Mouse (Mus musculus) natural killer cell, adult 2 months (primary cell): ENCODE measurements around the gene Lck.

Experiments used
- DNase-seq, 2 experiments: peaks; one replicate each; pipeline ENCODE4 v3.0.0; 2022; ENCODE audit warnings: low spot score in 2 of 2

Gene Lck

GRCm38 (mm10) chr4:129585773-129586172 lies 12.3 kb upstream of the Lck start:
- DNase-seq: no peak

DNA sequence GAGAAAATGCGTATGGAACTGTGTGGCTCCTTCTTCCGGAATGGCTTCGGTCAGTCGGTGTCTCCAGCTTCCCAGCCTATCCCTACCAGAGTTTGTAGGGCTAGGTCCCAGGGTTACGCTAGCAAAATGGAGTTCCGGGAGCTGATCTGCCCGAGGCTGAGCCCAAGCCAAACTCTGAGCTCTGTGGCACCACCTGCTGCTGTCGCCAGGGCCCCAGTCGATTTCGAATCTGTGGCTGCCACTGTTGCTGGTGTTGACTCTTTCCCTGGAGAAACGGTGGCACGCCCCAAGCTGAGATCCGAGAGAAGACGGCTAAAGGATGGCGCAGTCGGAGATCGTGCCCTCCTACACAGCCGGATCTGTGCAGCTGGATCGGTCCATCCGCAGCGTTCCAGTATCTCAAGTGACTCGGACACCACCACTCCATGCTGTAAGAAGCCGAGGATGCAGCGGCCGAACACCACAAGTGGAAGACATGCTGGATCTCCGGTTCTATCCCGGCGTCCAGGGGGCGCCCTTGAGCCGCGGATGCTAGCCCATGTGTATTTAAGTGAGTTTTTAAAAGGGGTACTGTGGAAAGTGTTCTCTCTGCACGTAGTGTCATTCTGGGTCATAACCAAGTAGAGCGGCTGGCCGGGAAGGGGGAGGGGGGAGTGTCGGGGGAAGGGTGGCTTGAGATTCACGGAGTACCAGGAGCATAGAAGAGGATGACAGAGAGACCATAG lies 11.6 kb upstream of the Lck start:
- DNase-seq: peak; percentile 77 to 89

GRCm38 (mm10) chr4:129584370-129584769 lies 10.9 kb upstream of the Lck start:
- DNase-seq: no peak

GRCm38 (mm10) chr4:129582251-129582650 lies 8.8 kb upstream of the Lck start:
- DNase-seq: no peak

DNA sequence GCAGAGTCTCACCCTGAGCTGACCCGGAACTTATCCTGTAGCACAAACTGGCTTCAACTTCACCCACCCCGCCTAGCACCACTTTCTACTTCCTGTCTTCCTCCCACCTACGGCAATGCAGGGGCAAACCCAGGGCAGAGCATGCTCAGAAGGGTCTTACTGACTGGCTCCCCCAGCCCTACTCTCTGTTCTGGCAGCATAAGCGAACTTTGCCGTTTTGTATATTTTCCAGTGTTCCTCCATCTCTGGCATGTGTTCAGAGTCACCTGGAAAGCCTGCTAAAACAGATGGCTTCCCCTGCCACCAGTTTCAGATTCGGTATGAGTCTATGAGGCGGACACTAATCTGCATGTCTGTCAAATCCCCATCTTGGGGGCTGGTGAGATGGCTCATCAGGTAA lies 6.9 kb upstream of the Lck start:
- peak in 1 of 2 experiments; percentile 59 for DNase-seq

GRCm38 (mm10) chr4:129578466-129578865 lies 5.0 kb upstream of the Lck start, which contains the start of gene Fam167b:
Gene Fam167b (minus strand): TSS chr4:129578549.
- no peak for DNase-seq

DNA sequence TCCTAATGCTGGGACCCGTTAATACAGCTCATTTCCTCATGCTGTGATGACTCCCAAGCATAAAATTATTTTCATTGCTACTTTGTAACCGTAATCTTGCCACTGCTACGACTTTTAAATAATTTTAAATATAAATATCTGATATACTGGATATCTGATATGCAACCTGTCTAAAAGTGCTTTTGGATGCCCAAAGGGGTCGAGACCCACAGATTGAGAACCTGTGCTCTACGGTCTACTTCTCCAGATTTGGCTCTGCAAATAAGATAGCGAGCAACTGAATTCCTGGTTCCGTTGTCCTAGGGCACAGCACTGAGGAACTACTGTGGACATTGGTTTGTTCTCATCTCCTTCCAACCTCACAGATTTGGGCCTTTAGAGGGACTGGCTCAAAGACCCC lies 4.2 kb upstream of the Lck start:
- DNase-seq: no peak

- DNase-seq: peak; percentile 65 to 75
Measured at GRCm38 (mm10) chr4:129576863-129577491, 3.5 kb upstream of the Lck start.

- DNase-seq: peak; percentile 91 to 94
Measured at GRCm38 (mm10) chr4:129575171-129575844, 1.9 kb upstream of the Lck start.

DNA sequence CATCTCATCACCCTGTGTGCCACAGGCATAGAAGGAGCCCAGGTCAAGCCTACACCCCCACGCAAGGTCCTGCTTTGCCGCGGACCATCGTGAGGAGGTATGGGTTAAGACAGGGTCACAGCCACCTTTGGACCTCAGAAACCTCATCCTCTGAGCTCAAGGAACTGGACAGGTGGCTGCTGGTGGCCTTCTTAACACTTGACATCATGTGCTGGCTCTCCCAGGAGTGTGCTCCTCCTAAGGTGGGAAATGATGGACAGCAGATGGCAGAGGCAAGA lies 409 bp downstream of the Lck start:
- DNase-seq: no peak

DNA sequence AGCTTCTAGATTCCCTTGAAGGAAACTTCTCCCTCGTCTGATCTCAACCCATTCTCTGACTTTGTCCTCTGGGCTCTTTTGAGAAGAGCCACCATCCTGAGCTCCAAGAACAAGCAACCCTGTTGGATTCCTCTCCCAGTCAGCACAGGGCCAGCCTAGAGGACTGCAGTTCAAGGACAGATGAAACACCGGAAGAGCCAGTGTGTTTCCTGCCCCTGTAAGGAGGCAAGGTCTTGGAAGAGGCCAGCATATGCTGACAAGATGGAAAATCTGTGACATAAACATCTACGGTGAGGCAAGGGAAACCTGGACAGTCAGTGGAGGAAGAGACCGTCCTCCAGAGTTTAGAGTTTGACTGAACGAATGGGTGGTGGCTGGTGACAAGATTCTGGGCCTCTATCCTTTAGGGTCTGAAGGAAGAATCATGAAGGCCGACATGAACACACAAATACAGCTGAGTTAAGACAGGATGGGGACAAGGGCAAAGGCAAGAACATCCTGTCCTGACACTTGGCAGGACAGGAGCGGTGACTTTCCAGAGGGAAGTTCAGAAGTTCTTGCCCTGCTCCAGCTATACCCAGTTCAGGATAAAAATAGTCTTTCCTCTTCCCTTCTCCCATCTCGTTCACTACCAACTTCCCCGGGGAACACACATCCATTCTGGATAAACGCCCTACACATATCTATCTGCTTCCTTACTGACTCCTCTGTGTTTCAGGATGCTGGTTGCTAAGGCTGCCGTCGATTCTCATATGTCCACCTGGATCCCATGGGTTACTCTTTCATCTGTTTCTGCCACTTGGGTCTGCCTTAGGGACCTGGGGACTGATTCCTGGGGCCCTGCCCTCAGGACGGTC lies 977 bp downstream of the Lck start:
- DNase-seq: no peak

GRCm38 (mm10) chr4:129571551-129572084 lies 1.8 kb downstream of the Lck start:
- DNase-seq: peak; percentile 66 to 82

DNA sequence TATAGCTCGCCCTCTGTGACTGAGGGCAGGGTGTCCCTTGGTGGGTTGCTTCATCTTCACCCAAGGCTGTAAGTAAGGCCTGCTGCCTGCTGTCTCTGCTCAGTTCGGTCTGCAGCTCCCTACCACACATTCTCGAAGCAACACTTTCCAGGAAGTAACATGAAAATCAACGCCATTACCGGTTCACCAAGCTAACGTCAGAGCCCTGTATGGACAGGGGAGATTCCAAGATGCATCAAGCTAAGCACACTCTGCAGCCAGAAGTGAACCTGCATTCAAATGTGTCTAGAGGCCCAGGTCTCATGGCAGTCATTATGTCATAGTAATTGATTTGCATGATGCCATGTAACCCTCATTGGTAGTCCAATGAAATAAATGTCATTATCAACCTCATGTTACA lies 3.4 kb downstream of the Lck start:
- DNase-seq: peak; percentile 58 to 70

GRCm38 (mm10) chr4:129568366-129568765 lies 5.1 kb downstream of the Lck start:
- no peak for DNase-seq

DNA sequence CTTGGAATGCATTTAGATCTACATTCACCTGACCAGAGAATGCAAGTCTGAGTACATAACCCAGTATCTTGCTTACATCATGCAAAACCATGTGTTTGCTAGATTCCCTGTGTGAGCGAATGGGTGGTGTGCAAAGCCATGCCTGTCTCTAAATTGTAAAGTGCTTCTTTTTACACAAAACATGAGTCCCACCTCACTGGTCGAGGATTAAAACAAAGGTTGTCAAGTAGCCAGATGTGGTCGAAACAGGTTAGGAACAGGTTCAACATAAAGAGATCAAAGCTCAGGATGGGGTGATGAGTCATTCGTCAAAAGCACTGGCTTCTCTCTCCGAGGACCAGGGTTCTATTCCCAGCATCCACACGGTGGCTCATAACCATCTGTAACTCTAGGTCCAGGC lies 8.3 kb downstream of the Lck start:
- DNase-seq: no peak

GRCm38 (mm10) chr4:129563718-129564117 lies 9.7 kb downstream of the Lck start:
- DNase-seq: no peak

- DNase-seq: no peak
Measured at GRCm38 (mm10) chr4:129561184-129561583, 12.3 kb downstream of the Lck start.

DNA sequence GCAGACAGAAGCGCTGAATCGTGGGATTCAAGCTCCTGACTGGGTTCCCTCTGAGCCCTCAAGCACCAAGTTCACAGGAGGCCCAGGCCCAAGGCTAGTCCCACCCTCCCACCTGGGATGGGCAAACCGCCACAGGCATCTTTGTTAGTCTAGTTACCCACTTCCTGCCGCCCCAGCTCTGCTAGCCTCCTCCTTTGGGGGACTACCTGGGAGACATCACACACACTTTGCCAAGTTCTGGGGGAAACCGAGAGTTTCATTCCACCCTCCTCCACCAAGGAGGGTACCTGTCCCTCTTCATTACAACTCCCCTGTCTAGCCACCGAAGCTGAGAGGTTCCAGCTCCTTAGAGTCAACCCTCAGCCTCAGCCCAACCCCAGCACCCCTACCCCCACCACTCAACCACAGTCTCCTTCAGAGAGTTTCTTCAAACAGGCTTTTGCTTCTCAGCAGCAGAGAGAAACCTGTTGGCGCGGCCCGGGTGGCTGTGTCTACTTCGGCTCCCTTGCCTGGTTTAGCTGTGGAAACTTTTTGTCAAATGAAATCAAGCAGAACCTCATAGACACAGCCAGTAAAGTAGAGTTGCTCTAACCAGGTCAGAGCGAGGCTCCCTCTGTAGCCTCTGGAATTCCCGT lies 15.0 kb downstream of the Lck start:
- peak; percentile 63 for DNase-seq

DNA sequence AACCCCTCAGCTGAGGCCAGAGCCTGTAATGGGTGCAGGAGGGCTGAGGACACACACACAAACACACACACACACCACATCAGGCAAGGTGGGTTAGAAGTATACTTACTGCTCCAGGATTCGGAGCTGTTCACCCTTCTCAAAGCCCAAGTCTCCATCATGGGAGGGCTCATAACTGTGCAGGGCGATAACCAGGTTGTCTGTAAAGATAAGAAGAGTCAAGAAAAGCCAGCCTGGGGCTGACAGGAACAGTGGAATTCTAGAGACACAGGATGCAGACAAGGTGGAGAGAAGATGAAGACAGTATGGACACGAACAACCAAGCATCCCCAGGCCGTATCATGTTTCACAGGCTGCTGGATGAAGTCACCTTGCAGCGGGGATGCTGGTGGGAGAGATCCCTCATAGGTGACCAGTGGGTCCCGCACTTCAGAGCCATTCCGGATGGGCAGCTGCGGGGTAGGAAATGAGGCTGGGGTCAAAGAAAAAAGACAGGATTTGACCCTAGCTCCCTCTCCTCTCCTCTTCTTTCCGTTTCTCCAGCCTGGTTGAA lies 16.1 kb downstream of the Lck start:
- no peak for DNase-seq

GRCm38 (mm10) chr4:129556532-129557223 lies 16.8 kb downstream of the Lck start:
- DNase-seq: peak; percentile 74 to 79
